Mouse (Mus musculus): ENCODE results near the gene Il17d.

Gene Il17d

DNA sequence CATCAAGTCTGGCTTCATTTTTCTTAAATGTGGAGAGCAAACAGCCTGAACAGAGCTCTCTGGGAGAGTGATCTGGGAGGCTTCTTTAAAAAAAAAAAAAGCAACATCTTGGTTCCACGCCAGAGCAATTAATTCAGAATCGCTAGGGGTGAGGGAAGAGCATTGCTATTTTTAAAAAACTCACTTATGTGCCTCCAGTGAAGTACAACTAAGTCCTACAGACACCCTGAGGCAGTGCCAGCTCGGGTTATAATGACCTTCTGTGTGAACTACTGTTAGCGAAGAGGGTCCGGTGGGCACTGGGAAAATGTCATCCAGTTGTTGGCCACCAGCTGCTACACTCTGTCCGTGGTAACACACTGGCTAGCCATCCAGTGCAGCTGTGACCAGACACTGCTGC lies 11.1 kb downstream of the Il17d start:
- no peak for DNase-seq (ENCODE audit: low spot score in 2 of 2)

DNA sequence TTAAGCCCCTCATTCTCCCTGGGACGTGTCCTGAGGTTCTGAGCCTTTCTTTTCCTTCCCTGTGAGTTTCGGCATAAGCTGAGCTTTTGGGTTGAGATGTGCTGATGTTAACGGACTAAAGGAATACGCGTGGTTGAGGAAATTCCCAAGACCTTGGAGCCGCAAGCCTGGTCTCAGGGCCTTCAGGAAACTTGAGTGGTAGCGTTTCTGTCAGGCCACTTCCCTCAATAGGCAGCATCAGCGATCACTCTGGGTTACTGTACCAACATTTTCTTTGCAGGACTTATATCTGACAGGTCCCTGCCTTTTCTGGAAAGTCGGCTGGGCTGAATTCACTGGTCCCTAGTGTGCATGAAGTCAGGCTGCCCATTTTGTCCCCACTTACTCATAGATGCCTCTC lies 12.2 kb downstream of the Il17d start:
- DNase-seq (ENCODE audit: low spot score in 2 of 2): no peak

DNA sequence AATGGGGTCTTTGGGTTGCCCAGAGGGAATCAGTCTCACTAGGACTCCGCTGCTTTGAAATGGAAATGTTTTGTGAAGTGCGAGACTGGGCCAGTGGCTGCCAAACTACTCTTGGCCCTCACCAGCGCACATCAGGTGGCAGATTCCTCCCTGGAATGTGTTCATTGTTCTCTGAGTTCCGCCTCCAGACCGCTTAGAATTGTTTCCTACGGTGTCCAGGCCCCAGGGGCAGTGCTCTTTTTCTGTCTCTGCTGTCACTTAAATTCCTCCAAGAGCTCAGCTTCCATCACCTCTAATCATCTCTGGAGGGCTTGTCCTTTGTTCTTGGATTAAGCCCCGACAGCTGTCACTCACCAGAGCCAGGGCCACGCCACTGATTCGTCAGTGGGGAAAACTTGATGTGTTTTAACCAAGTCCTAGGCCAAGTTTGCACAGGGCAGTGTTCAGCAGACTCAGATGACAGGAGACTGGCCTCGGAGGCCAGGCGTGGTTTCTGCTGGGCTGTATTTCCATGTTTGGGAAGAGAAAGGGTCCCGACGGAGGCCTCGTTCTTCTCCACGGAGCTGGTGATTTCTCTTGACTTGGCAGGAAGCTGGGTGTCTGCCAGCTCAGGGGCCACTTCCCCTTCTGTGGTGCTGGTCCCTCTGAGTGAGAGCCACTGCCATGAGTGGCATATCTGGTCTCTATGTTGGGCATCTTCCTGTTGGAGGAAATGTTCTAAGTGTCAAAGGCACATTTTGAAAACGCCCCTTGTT lies 12.9 kb downstream of the Il17d start:
- DNase-seq (ENCODE audit: low spot score in 2 of 2): no peak

DNA sequence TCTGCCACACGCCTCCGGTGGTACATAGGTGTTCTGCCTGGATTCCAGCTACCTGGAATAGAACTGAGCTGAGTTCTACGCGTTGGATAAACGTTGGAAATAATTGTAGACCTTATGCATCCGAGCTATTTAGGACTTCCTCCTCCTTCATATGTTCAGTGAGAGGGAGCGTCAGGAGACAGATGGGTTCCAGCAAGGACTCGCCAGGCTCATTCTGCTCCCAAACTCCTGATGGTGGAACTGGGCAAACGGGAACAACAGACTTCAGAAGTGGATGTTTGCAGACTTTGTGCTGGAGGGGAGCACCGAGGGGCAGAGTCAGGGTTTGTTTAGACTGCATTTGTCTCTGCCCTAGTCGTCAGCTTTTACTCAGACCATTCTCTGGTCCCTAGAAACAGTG lies 16.1 kb downstream of the Il17d start:
- DNase-seq (ENCODE audit: low spot score in 2 of 2): peak in 1 of 2 experiments; percentile 57

DNA sequence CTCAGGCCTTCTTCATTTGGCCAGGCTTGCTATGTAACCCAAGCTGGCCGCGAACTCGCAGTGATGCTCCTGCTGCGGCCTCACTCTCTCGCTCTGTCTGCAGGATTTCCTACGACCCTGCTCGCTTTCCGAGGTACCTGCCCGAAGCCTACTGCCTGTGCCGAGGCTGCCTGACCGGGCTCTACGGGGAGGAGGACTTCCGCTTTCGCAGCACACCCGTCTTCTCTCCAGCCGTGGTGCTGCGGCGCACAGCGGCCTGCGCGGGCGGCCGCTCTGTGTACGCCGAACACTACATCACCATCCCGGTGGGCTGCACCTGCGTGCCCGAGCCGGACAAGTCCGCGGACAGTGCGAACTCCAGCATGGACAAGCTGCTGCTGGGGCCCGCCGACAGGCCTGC lies 17.7 kb downstream of the Il17d start:
- DNase-seq (ENCODE audit: low spot score in 2 of 2): no peak

GRCm38 (mm10) chr14:57543420-57544039 lies 19.0 kb downstream of the Il17d start:
- DNase-seq (ENCODE audit: low spot score in 2 of 2): no peak

DNA sequence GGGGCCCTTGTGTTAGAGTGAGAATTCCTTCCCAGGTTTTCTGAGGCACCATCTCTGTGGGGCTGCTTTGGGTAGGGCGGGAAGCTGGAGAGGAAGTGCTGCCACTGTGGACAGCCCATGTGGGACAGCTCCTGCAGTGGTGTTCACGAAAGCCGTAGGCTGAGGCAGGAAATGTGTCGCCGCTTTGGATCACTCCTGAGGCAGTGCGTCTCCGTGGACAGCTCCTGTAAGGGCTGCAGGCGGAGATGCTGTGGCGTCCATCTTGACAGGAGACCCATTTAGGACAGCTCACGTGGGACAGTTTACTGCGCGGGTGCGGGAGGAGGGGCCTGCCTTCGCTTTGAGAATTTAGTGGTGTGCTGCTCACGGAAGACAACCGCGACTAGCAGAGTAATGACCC lies 20.9 kb downstream of the Il17d start:
- DNase-seq (ENCODE audit: low spot score in 2 of 2): no peak

GRCm38 (mm10) chr14:57546131-57546530 lies 21.6 kb downstream of the Il17d start:
- no peak for DNase-seq (ENCODE audit: low spot score in 2 of 2)

GRCm38 (mm10) chr14:57546557-57547021 lies 22.0 kb downstream of the Il17d start:
- no peak for DNase-seq (ENCODE audit: low spot score in 2 of 2)

- no peak for DNase-seq (ENCODE audit: low spot score in 2 of 2)
These were observed 22.5 kb downstream of the Il17d start for GRCm38 (mm10) chr14:57547062-57547461.

DNA sequence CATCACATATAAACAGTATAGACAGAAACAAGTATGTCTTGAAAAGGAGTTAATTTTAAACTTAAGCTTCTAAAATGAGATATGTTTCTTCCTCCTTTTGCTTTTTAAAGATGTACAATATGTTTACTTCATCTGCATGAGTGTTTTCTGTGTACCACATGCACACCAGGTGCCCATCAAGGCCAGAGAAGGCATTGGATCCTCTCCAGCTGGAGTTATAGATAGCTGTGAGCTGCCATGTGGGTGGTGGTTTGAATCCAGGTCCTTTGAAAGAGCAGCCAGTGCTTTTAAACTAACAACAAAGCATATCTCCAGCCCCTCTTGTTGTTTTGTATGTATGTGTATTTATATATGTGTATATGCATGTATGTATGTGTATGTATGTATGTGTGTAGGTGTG lies 28.4 kb downstream of the Il17d start:
- no peak for DNase-seq (ENCODE audit: low spot score in 2 of 2)

GRCm38 (mm10) chr14:57554434-57554833 lies 29.9 kb downstream of the Il17d start:
- DNase-seq (ENCODE audit: low spot score in 2 of 2): no peak

DNA sequence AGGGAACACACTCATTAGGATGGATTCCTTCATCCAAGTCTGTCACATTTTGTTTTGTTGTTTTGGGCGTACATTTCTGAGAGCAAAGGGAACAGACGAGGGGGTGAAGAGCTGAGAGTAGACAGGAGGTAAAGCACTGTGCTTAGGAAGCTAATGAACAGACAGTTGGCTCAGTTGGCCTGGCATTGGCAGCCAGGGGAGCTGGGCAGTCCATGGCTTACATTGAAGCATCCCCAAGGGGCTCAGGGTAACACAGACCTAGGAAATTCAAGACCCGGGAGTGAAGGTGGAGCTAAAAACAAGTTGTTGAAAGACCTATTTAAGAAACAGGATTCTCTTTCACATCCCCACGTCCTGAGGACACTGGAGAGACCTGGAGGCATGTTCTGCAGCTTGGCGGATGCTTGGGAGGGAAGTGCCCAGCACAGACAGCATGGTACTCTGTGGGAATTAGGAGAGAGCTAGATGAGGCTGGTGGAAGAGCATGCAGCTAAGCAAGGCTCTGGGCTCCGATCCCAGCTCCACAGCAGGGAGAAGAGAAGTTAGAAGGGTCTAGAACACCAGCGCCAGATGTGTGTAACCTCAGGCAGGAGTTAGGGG lies 31.0 kb downstream of the Il17d start:
- no peak for DNase-seq (ENCODE audit: low spot score in 2 of 2)

DNA sequence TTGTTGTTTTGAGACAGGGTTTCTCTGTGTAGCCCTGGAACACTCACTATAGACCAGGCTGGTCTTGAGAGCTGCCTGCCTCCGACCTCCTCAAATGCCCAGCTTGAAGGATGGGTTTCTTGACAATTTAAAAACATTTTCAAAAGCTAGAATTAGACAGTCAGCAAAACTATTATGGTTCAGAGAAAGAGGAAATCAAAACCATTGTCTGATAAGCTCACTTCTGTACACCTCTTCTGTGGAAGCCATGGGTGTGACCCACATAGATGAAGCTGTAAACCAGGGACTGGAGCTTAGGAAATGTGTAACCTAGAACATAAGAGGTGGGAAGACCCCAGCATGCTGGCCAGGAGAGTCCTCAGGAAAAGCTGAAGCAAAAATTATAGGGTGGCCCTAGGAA lies 32.3 kb downstream of the Il17d start:
- no peak for DNase-seq (ENCODE audit: low spot score in 2 of 2)

DNA sequence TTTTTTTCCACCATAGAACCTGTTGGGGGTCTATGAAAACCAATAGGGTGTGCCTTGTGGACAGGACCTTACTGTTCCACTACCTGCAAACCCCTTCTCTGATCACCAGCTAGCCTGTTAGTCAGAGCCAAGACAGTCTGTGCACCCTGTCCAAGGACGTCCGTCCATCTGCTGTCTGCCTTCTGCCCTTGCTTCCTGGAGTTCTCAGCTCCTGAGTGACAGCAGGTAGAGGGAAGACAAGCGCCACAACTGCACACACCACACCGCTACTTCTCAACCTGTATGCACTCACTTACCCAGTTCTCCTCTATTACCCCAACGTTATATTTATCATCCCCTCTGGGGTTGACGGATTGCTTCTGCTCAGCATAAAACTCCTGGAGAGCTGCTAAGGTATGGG lies 41.0 kb downstream of the Il17d start:
- no peak for DNase-seq (ENCODE audit: low spot score in 2 of 2)

DNA sequence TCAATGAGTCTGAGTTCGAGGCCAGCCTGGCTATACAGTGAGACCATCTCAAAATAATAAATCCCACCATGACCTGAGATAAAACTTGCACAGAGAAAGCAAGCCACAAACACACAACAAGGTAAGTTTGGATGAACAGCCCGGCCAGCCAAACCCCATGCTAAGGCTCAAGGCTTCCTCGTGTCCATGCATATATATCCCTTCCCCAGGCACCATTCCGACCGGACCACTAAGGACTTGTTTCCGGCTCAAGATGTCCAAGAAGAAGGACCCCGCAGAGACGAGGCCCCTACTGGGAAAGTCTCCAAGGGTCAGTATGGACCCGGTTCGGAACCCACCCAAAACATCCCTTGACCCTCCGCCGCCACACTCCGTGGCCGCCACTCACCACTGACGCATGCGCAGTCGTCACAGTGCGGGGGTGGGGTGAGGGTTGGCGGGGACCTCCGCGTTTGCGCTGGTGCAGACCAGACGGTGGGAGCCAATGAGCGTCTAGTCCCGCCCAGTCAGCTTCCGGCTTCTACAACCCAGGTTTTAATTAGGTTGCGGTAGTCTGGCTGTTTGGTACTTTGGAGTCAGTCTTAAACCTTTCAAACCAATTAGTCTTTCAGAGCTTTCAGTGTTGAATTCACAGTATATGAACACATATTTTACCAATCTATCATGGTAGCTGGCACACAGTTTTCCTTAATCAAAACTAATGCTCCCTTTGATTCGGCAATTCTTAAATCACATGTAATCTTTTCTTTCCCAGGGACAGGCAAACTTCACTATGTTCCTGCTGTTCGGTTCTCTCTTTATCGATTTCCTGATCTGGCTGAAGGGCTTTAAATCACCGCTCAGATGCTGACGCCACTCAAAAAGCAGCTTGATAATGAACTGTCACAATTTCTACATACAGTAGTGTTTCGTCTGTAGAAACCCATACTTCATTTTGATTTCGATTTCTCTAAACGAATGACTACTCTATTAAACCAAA lies 46.9 kb downstream of the Il17d start, which contains the start of gene Eef1akmt1:
Gene Eef1akmt1, minus strand, starts transcription at position 458 of the 979 bp plus-strand sequence.
- peak; percentile 94 to 98 for DNase-seq (ENCODE audit: low spot score in 2 of 2)

DNA sequence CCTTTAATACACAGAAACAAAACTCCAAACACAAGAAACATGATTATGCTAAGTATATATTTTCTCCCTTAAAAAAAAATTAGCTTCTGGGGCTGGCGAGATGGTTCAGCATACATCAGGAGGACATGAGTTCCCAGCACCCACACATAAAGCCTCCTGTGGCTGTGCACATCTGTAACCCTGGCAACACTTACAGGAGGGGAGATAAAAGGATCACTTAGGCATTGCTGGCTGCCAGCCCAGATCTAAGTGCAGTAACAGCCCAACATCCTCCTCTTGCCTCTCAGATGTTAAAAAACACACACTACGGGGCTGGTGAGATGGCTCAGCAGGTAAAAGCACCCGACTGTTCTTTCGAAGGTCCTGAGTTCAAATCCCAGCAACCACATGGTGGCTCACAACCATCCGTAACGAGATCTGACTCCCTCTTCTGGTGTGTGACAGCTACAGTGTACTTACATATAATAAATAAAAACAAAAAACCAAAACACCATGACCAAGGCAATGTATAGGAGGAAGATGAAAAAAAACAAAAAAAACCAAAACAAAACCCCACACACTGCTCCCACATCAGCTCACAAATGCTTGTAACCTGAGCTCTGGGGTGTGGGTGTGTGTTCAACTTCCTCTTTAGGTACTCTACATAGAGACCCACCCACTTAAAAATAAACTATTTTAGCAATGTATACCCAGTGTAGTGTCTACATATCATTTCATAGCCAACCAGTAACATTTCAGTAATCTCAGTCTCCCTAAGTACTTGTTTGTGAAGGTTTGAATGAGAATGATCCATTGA lies 50.4 kb downstream of the Il17d start:
- DNase-seq (ENCODE audit: low spot score in 2 of 2): no peak

DNA sequence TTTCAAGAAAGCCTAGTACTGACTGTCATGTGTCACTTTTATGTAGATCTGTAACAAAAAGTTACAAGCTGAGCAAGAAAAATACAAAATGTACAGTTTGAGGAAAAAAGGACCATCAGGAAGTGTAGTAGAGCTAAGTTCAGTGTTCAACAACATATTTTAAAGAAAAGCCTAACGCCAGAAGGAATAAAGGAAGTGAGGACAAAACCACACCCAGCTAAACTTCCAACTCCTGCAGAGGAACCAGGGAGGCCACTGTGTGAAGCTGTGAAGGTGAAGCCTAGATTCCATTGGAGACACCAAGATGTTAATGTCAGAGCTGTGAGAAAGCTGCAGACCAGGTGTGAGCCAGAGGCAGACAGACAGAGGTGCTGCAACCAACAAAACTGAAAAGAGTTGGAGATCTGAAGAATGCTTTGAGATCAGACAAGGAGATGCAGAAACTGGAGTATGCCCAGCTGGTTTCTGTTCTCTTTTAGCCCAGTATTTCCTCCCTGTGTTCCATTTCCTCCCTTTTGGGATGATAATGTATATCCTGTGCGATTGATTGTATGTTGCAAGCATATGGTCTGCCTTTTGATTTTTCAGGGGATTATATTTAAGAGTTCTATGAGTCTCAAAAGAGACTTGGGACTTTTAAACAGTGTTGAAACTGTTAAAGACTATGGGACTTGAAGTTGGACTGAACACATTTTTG lies 51.9 kb downstream of the Il17d start:
- DNase-seq (ENCODE audit: low spot score in 2 of 2): no peak

GRCm38 (mm10) chr14:57591830-57592229 lies 67.3 kb downstream of the Il17d start:
- no peak for DNase-seq (ENCODE audit: low spot score in 2 of 2)

Measured in right cerebral cortex, adult 2 months (tissue).